Mouse (Mus musculus): ENCODE measurements around the gene Ranbp10.
"Not testable (repeated sequence)": the region's sequence is repeated elsewhere in the genome, so short reads cannot be mapped to it uniquely, and the experiment has no call there.

The Ranbp10 gene

DNA sequence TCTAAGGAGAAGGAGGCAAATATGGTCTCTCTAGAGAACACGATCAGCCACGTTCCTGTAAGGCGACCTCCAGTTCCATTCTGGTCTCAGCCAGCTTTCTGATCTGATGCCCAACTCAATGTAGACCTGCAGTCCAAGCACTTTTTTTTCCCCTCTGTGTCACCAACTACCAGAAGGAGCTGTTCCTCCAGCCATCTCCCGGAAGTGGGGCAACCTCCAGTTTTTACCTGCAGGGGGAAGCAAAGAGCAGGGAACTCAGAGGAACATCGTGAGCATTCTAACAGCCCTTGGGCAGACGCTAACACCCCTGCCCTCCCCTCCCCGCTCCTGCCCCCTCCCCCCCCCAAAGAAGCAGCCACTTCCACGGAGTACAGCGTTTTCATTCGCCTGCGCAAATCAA, 8.2 kb upstream of the Ranbp10 start:
- DNase-seq (ENCODE audit: low spot score in 2 of 2), result peak in 1 of 2 experiments; percentile 52

DNA sequence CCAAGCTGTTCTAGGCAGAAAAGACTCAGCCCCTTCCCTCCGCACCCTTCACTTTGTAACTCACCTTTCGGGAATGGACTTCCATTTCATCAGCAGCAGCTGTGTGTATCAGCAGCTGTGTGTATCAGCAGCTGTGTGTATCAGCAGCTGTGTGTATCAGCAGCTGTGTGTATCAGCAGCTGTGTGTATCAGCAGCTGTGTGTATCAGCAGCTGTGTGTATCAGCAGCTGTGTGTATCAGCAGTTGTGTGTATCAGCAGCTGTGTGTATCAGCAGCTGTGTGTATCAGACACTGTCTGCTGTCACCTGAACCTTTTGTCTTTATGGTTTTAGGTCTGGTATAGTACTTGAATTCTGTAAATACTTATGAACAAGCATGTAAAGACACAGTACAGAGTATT, 6.6 kb upstream of the Ranbp10 start:
- DNase-seq (ENCODE audit: low spot score in 2 of 2), result not testable (repeated sequence)

DNA sequence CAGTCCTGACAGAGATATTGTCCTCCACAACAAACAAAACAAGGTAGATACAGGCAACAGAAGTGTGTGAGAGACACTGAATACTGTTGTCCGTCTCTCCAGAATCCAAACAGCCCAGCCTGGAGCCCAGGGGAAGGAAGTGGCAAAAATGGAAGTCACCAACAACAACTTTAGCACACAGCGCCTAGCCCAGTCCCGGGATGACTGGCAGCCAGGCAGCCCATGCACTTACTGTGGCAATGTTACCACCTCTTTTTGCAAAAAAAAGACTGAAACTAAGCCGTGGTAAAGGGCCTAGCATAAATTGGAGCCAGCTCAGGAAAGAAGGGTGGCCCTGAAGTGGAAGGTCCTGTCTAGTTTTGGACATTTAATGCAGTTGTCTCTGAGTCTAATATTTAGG, 771 bp downstream of the Ranbp10 start:
- DNase-seq (ENCODE audit: low spot score in 2 of 2), result no peak

DNA sequence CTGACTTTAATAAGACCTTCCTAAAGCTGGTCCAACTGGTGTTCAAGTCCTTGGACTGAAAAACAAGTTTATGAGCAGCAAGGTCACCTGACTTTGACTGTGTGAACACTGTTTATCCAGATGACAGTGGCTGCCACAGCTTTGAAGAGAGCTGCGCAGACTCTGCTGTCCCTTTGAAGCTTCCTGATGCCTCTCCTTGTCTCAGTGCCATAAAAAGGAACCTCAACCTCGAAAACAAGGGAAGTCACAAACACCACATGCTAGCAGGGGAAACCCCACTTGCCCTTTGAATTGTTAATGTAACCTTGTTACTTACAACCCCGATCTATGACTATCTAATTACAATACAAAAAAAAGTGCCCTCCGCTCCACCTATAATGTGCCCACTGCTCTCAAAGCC, 1.6 kb downstream of the Ranbp10 start:
- DNase-seq (ENCODE audit: low spot score in 2 of 2), result no peak

DNA sequence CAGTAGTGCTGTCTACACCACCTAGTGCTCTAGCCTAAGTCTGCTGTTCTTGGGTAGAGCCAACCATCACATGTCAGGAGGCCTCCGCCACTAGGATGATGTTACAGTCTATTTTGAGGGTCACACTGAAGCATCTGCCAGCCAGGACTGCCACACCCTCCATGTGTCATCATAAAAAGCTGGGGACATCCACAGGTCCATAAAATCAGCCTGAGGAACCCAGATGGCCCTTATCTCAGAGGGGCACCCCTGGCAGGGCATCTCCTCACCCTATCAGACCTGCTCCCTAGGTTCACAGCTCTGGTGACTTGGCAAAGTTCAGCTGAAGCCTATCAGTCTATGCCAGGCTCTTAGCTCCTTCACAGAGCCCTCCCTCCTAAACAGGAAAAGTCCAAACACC, 6.2 kb downstream of the Ranbp10 start:
- no peak for DNase-seq (ENCODE audit: low spot score in 2 of 2)

DNA sequence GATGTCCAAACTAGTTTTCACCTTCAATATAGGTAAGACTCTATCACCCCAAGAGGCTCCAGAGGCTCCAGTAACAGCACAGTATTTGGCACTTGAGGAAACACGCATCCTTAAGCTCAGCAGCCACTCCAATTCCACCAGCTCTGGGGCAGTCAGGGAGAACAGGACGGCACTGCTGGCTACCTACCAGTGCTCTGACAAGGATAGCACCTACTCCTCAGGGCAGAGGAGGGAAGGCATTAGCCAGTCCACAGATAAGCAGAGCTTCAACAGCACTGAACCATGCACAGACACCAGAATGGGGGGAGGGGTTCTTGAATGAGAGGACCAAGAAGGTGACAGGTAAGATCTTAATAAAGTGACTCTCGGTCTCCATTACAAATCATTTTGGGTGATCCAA, 7.5 kb downstream of the Ranbp10 start:
- no peak for DNase-seq (ENCODE audit: low spot score in 2 of 2)

DNA sequence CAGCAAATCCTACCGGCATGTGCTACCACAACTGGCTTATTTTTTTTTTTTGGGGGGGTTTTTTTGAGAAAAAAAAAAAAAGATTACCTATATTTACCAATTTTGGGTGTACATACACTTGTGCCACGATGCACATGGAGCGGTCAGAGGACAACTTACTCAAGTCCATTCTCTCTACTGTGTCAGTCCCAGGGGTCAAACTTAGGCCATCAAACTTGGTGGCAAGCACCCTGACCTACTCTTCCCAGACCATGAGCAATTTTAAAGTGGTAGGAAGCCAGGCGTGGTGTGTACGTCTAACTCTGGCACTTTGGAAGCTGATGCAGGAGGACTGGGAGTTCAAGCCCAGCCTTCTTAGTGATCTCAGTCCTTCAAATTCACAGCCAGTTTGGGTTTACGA, 13.9 kb downstream of the Ranbp10 start:
- no peak for DNase-seq (ENCODE audit: low spot score in 2 of 2)

DNA sequence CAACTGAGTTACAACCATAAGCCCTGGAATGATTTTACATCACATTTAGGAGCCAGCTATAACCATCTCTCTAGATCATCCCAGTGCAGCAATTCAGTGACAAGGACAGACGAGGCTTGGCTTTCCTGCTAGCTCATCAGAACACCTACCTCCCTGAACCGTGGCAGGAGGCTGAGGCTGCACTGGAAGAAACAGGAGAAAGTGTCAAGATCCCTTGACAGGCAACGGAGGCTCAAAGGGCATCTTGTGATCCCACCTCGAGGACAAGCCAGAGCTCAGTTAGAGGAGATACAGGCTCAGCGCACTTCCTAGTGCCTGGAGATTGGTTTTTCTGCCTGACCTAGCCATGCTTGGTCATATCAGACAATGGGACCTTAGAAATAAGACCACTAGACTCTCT, 14.6 kb downstream of the Ranbp10 start:
- DNase-seq (ENCODE audit: low spot score in 2 of 2), result no peak

DNA sequence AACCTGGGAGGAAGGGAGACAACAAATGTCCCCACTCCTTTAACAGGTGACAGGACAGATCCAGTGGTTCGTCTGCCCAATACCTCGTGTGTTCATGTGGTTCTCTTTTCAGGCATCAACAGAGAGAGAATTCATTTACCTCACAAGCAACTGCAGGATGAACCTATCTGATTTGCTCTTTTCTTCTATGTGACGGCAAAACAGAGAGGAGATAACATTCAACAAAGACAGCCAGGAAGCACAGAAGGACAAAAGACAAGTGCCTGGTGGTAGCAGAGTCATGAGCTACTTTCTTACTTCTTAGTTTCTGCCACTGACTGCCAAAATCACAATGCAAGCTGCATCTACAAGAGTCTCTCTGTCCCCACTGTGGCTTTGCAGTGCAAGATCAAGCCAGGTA, 15.6 kb downstream of the Ranbp10 start:
- no peak for DNase-seq (ENCODE audit: low spot score in 2 of 2)

DNA sequence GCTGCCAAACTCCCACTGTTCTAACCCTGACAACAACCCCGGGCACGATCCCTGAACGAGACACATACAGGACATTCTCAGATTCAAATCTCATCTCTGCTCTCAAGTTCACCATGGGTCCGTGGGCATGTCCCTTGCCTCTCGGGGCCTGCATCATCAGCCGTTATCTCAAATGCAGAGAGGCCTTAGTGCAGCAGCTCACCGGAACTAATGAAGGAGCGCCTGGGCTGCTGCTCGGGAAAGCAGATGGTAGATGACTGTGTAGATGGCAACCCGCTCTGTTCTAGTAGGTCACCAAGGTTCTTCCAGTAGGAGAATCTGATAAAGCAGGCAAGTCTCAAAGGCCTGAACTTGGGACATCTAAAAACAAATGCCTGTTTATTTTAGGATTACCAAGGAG, 16.1 kb downstream of the Ranbp10 start:
- no peak for DNase-seq (ENCODE audit: low spot score in 2 of 2)

DNA sequence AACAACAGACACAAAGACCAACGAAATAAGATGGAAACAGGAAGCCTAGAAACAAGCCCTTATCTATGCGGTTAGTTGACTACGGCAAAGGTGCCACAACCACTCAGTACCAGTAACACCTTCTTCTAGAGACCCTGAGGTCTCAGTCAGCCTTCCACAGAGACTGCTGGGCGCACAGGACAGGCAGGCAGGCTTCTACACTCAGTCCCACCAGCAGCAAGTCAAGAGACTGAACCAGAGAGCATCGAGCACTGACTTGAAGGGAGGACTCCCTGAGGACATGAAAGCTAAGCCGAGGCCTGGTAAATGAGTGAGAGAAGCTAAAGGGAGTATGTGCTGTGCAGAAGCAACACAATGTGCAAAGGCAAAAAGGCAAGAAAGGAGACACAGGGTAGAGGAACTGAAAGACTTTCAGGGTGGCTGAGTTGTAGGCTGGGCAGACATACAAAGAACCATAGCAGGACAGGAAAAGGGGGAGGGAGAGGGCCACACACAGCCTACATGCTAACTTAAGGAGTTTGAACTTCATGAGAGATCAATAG, 16.8 kb downstream of the Ranbp10 start:
- DNase-seq (ENCODE audit: low spot score in 2 of 2), result no peak

DNA sequence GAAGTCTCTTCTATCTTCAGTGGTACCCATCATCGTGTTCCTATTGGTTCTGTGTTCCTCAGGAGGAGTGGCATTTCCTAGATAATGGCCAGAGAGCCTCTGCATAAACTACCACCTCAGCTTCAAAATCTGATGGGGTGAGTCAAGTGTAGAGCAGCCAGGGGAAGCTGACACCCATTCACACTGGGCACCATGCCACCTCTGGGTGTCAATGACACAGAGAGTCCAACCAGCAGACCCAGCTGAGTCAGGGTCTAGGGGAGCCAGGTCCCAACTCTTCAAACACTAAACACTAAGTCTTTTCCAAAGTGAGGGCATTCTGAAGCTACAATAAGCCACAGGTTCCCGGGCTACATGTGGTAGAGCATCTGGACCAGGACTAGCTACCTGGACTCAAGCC, 18.7 kb downstream of the Ranbp10 start:
- no peak for DNase-seq (ENCODE audit: low spot score in 2 of 2)

DNA sequence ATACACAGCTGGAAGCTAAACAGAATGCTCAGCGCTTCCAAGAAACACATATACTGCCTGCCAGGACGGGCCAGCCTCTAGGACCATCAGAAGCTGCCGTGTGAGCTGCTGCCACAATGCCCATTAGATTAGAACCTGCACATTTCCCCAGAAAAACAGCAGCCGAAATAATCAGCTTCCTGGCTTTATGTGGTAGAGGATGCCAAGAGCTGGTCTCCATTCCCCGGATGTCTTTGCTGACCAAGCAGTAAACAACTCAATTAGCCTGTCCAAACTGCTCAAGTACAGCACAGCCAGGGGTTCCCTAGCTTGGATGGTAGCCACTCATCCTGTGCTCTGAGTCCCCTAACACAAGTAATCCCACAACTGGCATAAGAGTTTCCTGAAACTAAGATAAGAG, 19.4 kb downstream of the Ranbp10 start:
- DNase-seq (ENCODE audit: low spot score in 2 of 2), result no peak

DNA sequence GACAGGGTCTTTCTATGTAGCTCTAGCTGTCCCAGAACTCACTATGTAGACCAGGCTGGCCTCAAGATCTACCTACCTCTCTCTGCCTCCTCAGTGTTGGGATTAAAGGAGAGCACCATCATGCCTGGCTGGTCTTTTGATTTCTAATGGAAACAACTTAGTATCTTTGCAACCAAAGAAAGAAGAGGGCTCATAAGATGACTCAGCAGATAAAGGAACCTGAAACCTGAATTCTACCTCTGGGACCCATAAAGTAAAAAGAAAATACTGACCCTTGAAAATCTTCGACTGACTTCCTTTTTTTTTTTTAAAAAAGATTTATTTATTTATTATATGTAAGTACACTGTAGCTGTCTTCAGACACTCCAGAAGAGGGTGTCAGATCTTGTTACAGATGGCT, 21.2 kb downstream of the Ranbp10 start:
- no peak for DNase-seq (ENCODE audit: low spot score in 2 of 2)

DNA sequence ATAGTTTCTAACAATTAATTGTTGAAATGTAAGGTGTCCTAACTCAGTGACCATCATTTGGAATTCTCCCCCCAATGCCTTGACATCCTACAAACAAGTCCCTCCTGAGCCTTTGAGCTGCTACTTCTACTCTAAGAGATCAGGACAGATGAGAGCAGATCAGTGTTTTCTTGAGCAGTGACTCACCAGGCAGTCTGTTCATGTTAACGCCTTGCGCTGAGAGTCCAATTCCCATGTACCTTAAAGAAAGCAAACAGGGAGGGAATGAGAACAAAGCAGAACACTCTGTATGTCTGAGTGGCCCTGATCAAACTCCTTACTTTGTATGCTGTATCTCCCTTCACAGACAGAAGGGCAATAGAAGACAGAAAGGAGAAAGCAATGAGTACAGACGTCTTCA, 21.8 kb downstream of the Ranbp10 start:
- no peak for DNase-seq (ENCODE audit: low spot score in 2 of 2)

DNA sequence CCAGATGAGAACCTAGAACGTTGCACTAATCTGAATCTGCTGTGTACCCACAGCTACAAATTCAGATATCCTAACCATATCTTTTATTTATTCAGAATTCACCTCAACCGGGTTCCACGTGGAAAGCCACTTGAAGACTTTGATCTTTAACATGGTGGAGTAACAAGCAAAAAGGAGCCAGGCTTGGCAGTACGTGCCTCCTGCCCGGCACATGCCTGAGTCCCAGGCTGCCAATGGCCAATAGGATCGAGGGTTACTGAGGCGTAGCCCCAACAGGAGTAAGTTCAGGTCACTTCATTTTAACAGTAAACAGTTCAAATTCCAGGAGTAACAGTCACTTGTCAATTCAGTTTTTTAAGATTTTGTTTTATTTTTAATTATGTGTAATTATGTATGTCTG, 22.4 kb downstream of the Ranbp10 start:
- DNase-seq (ENCODE audit: low spot score in 2 of 2), result no peak

DNA sequence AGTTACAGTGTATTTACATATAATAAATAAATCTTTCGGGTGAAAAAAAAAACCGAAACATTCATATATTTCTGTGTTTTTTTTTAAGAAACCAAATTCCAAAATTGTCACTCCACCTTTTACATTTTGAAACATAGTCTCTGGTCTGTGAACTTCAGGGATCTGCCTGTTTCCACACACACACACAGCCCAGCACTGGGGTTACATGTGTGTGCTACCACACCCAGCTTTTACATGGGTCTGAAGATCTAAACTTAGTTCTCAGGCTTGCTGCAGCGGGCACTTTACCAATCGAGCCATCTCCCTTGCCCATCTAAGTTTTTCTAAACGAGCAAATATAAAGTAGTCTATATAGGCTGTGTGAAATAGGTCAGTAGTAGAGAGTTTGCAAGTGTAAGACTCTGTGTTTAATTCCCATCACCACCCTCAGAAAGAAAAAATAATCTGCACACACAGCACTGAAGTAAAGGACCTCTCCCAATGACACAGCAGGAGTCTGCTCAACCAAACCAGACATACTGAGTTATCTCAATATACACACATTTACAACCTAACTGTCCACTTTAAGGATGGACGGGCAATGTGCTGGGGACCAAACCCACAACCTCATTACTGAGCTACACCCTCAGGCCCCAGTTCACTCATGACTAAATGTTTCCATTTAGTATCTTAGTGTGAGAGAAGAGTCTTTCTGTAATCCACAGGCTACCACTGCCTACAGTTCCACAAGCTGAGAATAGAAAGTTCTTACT, 25.8 kb downstream of the Ranbp10 start:
- DNase-seq (ENCODE audit: low spot score in 2 of 2), result no peak

DNA sequence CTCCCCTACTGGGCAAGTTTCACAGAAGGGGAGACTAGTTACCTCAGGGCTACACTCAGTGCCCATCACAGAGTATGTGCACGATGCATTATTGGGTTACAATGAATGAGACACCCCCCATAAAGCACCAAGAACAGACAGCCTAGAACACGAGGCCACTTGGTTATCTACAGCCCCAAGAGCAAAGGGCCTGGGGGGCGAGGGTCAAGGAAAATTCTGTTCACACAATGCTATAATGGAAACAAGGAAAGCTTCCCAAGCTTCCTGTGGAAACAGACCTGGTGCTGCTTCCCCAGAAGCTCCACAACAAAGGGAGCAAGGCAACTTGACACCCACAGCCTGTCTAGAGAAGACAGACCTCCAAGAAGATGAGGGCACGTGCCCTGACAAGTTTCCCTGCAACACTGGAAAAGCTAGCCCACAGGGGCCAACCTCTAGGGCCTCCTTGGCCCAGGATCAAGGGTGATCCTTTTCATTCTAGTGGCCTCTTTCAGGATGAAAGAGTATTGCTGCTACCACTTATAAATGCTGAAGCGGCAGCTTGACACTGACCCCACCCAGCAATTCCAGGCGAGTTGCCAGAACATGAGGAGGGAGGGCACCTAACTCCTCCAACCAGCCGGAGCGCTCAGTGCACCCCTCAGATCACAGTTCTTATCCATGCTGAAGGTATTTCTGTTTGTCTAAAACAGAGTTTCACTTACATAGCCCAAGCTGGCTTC, 27.9 kb downstream of the Ranbp10 start:
- DNase-seq (ENCODE audit: low spot score in 2 of 2), result peak in 1 of 2 experiments; percentile 44

DNA sequence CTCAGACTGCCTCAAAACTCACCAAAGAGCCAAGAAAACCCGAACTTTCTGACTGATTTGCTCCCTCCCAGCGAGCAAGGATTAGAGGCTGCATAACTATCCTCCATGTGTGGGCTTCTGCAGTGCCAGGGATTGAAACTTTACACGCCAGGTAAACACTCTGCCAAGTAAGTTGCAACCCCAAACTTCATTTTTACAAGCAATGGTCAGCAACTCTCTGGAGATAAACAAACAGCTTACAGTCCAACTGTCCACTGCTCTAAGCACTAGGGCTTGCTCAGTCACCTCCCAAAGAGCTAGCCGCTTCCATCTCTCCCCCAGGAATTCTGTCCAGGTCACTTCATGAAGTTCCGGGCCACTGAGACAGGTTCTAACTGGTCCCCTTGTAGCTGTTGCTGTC, 28.7 kb downstream of the Ranbp10 start:
- no peak for DNase-seq (ENCODE audit: low spot score in 2 of 2)

DNA sequence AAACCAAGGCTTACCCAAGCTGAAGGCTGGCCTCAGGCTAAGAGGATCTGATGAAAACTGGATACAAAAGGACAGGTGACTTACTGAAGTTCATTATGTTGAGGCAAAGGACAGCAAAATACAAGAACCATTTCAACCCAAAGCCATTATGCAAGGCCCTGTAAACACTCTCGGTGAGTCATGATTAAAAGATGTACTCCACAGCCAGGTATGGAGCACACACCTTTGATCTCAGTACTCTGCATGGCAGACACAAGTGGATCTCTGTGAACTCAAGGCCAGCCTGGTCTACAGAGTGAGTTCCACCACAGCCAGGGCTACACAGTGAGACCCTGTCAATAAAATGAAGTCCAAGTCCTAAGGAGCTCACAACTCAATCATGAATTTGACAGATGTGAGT, 31.4 kb downstream of the Ranbp10 start:
- DNase-seq (ENCODE audit: low spot score in 2 of 2), result no peak

DNA sequence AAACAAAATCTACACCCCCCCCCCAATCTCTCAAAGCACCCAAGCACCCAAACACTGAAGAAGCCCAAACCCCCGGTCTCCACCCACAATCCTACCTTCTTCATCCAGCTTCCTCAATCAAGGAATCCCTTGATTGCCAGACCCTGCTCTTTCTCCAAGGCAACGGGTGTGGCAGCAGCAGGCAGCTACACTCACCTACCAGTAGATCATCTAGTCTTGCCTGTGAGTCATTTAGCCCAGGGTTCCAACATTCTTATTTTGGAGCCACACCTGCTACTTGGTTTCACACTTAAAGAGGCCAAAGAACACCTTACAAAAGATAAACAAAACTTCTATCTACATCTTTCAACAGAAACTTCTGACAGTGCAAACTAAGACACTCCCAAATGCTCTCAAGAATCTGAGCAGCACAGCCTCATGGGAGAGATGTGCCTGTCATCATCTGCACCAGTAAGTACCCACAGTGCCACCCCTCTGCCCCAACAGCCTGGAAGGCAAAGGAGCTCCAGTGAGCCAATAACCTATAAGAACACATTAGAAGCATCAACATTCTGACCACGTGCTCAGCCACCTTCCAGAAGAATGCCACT, 33.0 kb downstream of the Ranbp10 start:
- DNase-seq (ENCODE audit: low spot score in 2 of 2), result no peak

DNA sequence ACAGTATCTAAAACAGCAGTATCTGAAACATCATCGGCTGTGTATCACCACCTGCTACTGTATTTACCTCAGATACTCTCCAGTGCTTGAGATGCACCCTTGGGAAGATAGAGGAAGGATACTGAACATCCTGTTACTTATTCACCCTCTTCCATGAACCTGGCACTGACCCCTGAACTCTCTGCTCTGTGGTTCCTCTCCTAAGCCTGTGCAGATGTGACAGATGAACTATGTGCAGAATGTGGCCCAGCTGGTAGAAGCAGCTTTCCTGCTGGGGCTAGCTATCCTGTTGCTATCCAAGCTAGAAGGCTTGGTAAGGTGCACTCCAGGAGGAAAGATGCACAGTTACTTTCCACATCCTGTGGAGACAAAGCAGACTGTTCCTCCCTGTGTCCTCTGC, 33.8 kb downstream of the Ranbp10 start:
- DNase-seq (ENCODE audit: low spot score in 2 of 2), result no peak

DNA sequence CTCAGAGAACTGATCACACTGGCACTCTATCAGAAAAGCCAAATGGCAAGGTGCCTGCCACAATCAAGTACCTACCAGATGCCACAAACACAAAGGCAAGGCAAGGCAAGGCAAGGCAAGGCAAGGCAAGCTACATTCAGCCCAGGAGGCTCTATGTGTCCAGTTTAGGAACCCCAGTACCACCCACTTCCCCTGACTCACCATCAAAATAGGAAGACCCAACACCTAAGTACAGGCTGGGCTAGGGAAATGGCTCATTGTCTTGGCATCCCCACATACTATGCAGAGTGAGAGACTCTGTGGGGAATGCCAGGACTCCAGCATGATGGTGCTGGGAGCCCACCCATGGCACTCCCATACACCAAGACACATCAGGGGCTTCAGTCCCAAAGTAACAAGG, 37.5 kb downstream of the Ranbp10 start:
- no peak for DNase-seq (ENCODE audit: low spot score in 2 of 2)

All from cerebellum, postnatal 4 days (tissue).